Comparison of ENCODE assay signal across 24 mouse cellular contexts in the genomic region with DNA sequence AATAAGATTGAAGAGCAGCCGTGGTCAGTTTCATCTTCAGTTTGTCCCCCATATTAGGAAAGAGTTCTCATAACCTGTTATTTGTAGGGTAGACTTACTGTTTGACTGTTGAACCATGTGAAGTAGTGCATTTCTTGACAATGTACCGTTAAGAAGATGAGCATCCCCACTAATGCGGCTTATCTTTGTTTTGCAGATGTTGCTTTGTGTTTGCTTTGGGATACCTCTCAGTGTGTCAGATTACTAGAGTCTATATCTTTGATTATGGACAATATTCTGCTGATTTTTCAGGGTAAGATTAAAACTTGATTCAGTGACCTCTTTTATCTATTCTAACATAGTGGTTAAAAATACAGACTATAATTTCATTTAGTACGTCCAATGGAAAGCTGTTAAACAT. TPM values are rescaled to one million over a fixed set of nuclear protein-coding genes. Genes with fewer than 3 reads are reported as not detected.
DNase-seq lines count a peak whose midpoint lies in the region; ATAC-seq and TF ChIP-seq lines count a peak whose summit lies in the region.
"Had no signal": no experiment of that assay in that cellular context is flagged by ENCODE, and none has a peak within 500 bp of the region (broad histone marks: within the 10 kb centered on the region; RNA-seq: fewer than 3 reads in every experiment).

No protein-coding gene starts in this region.

- TF ChIP-seq POLR2A in MEL (IDR thresholded peaks at IDR 0.05; ENCODE audit: control insufficient read depth in 1 of 2, insufficient read depth in 1 of 2, low read depth in 1 of 2, low read length in 2 of 2, poor library complexity in 1 of 2), result no peak

- H3K27ac ChIP-seq in MEL (ENCODE audit: control insufficient read depth, low read depth, low read length), result no peak overlapping the region
- no peak overlapping the region for H3K27ac ChIP-seq in liver, embryonic 13.5 days
- H3K27ac ChIP-seq in liver, postnatal 0 days (ENCODE audit: low read depth), result no peak overlapping the region
- no peak overlapping the region for H3K27ac ChIP-seq in midbrain, embryonic 10.5 days (replicated peaks)
- H3K27ac ChIP-seq: forebrain, embryonic 10.5 days; forebrain, embryonic 13.5 days; heart, adult 2 months; hindbrain, embryonic 15.5 days had no signal

- TF ChIP-seq CTCF in MEL (IDR thresholded peaks at IDR 0.05 in 2 of 3, conservative IDR thresholded peaks at IDR 0.05 in 1 of 3; ENCODE audit: control insufficient read depth in 1 of 3, insufficient read depth in 1 of 3, low read depth in 2 of 3, low read length in 3 of 3, poor library complexity in 1 of 3, severe bottlenecking in 1 of 3), result no peak
- no peak for TF ChIP-seq CTCF in liver, postnatal 0 days (IDR thresholded peaks at IDR 0.05; ENCODE audit: low read depth)

- H3K79me2 ChIP-seq in MEL (ENCODE audit: control insufficient read depth, insufficient read depth, low read length, poor library complexity), result no peaks in the 10 kb centered on the region

- WGBS in liver, embryonic 13.5 days (ENCODE audit: insufficient replicate concordance), result 25% methylated on average over 4 of the region's 4 CpGs
- 51% methylated on average over 4 of the region's 4 CpGs for WGBS in liver, postnatal 0 days (ENCODE audit: insufficient replicate concordance)
- WGBS in midbrain, embryonic 10.5 days, result 84% methylated on average over 4 of the region's 4 CpGs

- no peak for TF ChIP-seq RAD21 in MEL (IDR thresholded peaks at IDR 0.05; ENCODE audit: low read depth, low read length)

- H3K27me3 ChIP-seq in MEL (ENCODE audit: control insufficient read depth in 1 of 2, insufficient read depth in 2 of 2, low read length in 2 of 2), result no peaks in the 10 kb centered on the region
- H3K27me3 ChIP-seq in liver, embryonic 13.5 days, result 0 out of 2 replicates have a peak, but pooled peaks cover 5% of the 10 kb centered on the region
- no peaks in the 10 kb centered on the region for H3K27me3 ChIP-seq in liver, postnatal 0 days (ENCODE audit: insufficient read depth, low read length)
- no peaks in the 10 kb centered on the region for H3K27me3 ChIP-seq in midbrain, embryonic 10.5 days (ENCODE audit: low read depth, poor library complexity, severe bottlenecking)
- H3K27me3 ChIP-seq: forebrain, embryonic 13.5 days; heart, embryonic 13.5 days; hindbrain, embryonic 15.5 days had no signal

- H3K4me1 ChIP-seq in MEL (ENCODE audit: control insufficient read depth in 1 of 2, insufficient read depth in 2 of 2, low read length in 2 of 2), result peaks cover 8 to 17% of the 10 kb centered on the region in 2 experiments
- peaks cover 29% of the 10 kb centered on the region for H3K4me1 ChIP-seq in liver, embryonic 13.5 days (replicated peaks)
- H3K4me1 ChIP-seq in liver, postnatal 0 days (ENCODE audit: insufficient read depth), result no peaks in the 10 kb centered on the region; the same call in 1 of the 2 replicates
- peaks cover 31% of the 10 kb centered on the region for H3K4me1 ChIP-seq in midbrain, embryonic 10.5 days

- H3K9me3 ChIP-seq in MEL (replicated peaks; ENCODE audit: insufficient read depth, low read length), result no peaks in the 10 kb centered on the region
- no peaks in the 10 kb centered on the region for H3K9me3 ChIP-seq in liver, embryonic 13.5 days (replicated peaks)
- H3K9me3 ChIP-seq in liver, postnatal 0 days (ENCODE audit: low read length), result no peaks in the 10 kb centered on the region
- no peaks in the 10 kb centered on the region for H3K9me3 ChIP-seq in midbrain, embryonic 10.5 days (replicated peaks)
- H3K9me3 ChIP-seq: forebrain, embryonic 10.5 days; forebrain, embryonic 13.5 days; heart, embryonic 10.5 days; heart, embryonic 13.5 days; hindbrain, embryonic 15.5 days had no signal

- H3K36me3 ChIP-seq in MEL (ENCODE audit: control insufficient read depth in 1 of 2, insufficient read depth in 2 of 2, low read length in 2 of 2), result peaks cover 0 to 10% of the 10 kb centered on the region in 2 experiments; a peak in 2 of 4 replicates
- H3K36me3 ChIP-seq in liver, embryonic 13.5 days, result no peaks in the 10 kb centered on the region
- H3K36me3 ChIP-seq in liver, postnatal 0 days (replicated peaks; ENCODE audit: insufficient read depth, low read length), result no peaks in the 10 kb centered on the region
- H3K36me3 ChIP-seq in midbrain, embryonic 10.5 days, result peaks cover 12% of the 10 kb centered on the region

- H3K9ac ChIP-seq in MEL (ENCODE audit: control insufficient read depth, low read depth, low read length, poor library complexity, severe bottlenecking), result no peak overlapping the region
- H3K9ac ChIP-seq in liver, embryonic 13.5 days, result no peak overlapping the region
- H3K9ac ChIP-seq in liver, postnatal 0 days (replicated peaks), result no peak overlapping the region
- H3K9ac ChIP-seq: forebrain, embryonic 13.5 days; hindbrain, embryonic 15.5 days had no signal

- no peak overlapping the region for H3K4me2 ChIP-seq in liver, embryonic 13.5 days
- H3K4me2 ChIP-seq in liver, postnatal 0 days (ENCODE audit: low read depth, low read length), result no peak overlapping the region
- H3K4me2 ChIP-seq: forebrain, embryonic 13.5 days; heart, embryonic 13.5 days; hindbrain, embryonic 15.5 days had no signal

- ATAC-seq in liver, embryonic 13.5 days (ENCODE audit: low read depth), result peak; percentile 73
- ATAC-seq in liver, postnatal 0 days, result no peak
- ATAC-seq: CD4-positive, CD25-positive, alpha-beta regulatory T cell, adult 4 months; forebrain, embryonic 13.5 days; forebrain, embryonic 16.5 days had no signal

- no peak overlapping the region for H3K4me3 ChIP-seq in MEL (ENCODE audit: control insufficient read depth in 1 of 2, insufficient read depth in 1 of 2, low read depth in 2 of 2, low read length in 2 of 2)
- H3K4me3 ChIP-seq in liver, embryonic 13.5 days (replicated peaks), result no peak overlapping the region
- H3K4me3 ChIP-seq in liver, postnatal 0 days (ENCODE audit: low read depth, low read length), result no peak overlapping the region
- no peak overlapping the region for H3K4me3 ChIP-seq in midbrain, embryonic 10.5 days
- H3K4me3 ChIP-seq: forebrain, embryonic 10.5 days; forebrain, embryonic 13.5 days; heart, adult 2 months; heart, embryonic 10.5 days; heart, embryonic 13.5 days; hindbrain, embryonic 15.5 days had no signal

- DNase-seq in MEL (ENCODE audit: low read depth, low spot score) (peak; percentile 54), MN1 (ENCODE audit: low spot score) (no peak)
- DNase-seq in liver, embryonic 13.5 days, result no peak
- DNase-seq in liver, postnatal 0 days, result no peak
- DNase-seq in embryo, embryonic 11 days, result no peak
- DNase-seq in midbrain, embryonic 10.5 days (ENCODE audit: low spot score), result no peak
- DNase-seq: adrenal gland, adult 2 months; adrenal gland, postnatal 14 days; cerebellum, adult 11-12 months; cerebellum, adult 8-10 months; cerebellum, postnatal 10 days; cerebellum, postnatal 36 days; gastrocnemius, postnatal 10 days; gastrocnemius, postnatal 36 days; heart, adult 2 months; heart, postnatal 14 days; heart, postnatal 4 days had no signal

- peak; percentile 74 to 81 for TF ChIP-seq EP300 in MEL (IDR thresholded peaks at IDR 0.05; ENCODE audit: low read depth in 1 of 2, low read length in 2 of 2)
- peak; percentile 81 for TF ChIP-seq EP300 in liver, postnatal 0 days (IDR thresholded peaks at IDR 0.05; ENCODE audit: low read depth)

TF ChIP-seq in MEL, 35 proteins besides CTCF, POLR2A, EP300 and RAD21 (continues in another document):
- TF ChIP-seq CHD2 (IDR thresholded peaks at IDR 0.05; ENCODE audit: low read length) (no peak), ZNF384 (IDR thresholded peaks at IDR 0.05; ENCODE audit: low read depth, low read length) (no peak), MAZ (IDR thresholded peaks at IDR 0.05; ENCODE audit: low read depth, low read length) (no peak), ZMIZ1 (IDR thresholded peaks at IDR 0.05; ENCODE audit: low read depth, low read length) (no peak), TCF12 (IDR thresholded peaks at IDR 0.05; ENCODE audit: low read depth, low read length) (peak; percentile 86), ZKSCAN1 (IDR thresholded peaks at IDR 0.05; ENCODE audit: low read depth, low read length) (no peak), USF2 (IDR thresholded peaks at IDR 0.05; ENCODE audit: borderline replicate concordance in 1 of 2, insufficient read depth in 1 of 2, low read depth in 1 of 2, low read length in 2 of 2) (no peak), MEF2A (IDR thresholded peaks at IDR 0.05; ENCODE audit: extremely low read depth, insufficient replicate concordance, low read depth, low read length, poor library complexity, severe bottlenecking) (no peak), MAX (IDR thresholded peaks at IDR 0.05; ENCODE audit: low read length) (no peak), GATA1 (IDR thresholded peaks at IDR 0.05; ENCODE audit: low read depth, low read length) (peak; percentile 77), TBP (IDR thresholded peaks at IDR 0.05; ENCODE audit: low read depth, low read length) (no peak), MYB (IDR thresholded peaks at IDR 0.05; ENCODE audit: low read depth, low read length) (peak; percentile 46; the same call in 1 of the 2 replicates), ELF1 (IDR thresholded peaks at IDR 0.05; ENCODE audit: low read depth, low read length) (no peak), CHD1 (IDR thresholded peaks at IDR 0.05; ENCODE audit: low read depth, low read length) (no peak), NRF1 (IDR thresholded peaks at IDR 0.05; ENCODE audit: insufficient read depth, low read depth, low read length, poor library complexity, severe bottlenecking) (no peak), HCFC1 (IDR thresholded peaks at IDR 0.05; ENCODE audit: low read depth, low read length) (no peak), MYC (IDR thresholded peaks at IDR 0.05; ENCODE audit: low read depth, low read length) (no peak), POLR2AphosphoS5 (IDR thresholded peaks at IDR 0.05; ENCODE audit: borderline replicate concordance, low read depth, low read length) (no peak), TAL1 (IDR thresholded peaks at IDR 0.05; ENCODE audit: low read length) (peak; percentile 76), GABPA (IDR thresholded peaks at IDR 0.05; ENCODE audit: low read depth, low read length) (no peak), MAFK (IDR thresholded peaks at IDR 0.05; ENCODE audit: borderline replicate concordance, low read depth, low read length) (no peak), ETS1 (IDR thresholded peaks at IDR 0.05; ENCODE audit: low read depth, low read length) (peak; percentile 44; the same call in 1 of the 2 replicates), MXI1 (IDR thresholded peaks at IDR 0.05; ENCODE audit: low read depth, low read length) (no peak), POLR2AphosphoS2 (IDR thresholded peaks at IDR 0.05; ENCODE audit: low read length) (no peak)

RNA-seq across cellular contexts. Expression of a gene that starts 50.7 kb away (rescaled TPM):
- total RNA-seq in MEL (2012; rRNA removed), result 26.2 and 29.2 TPM in 2 replicates
- 100 to 1,000 TPM in 1 of 2 experiments, 10 to 100 TPM in 1; 29.2 to 124 TPM for polyA plus RNA-seq in MEL (2012; ENCODE audit: insufficient read depth in 1 of 2, insufficient read length in 2 of 2, low read depth in 1 of 2, low replicate concordance in 2 of 2, missing spikeins in 1 of 2)
- 6.3 and 8.6 TPM in 2 replicates for polyA plus RNA-seq in liver, embryonic 13.5 days (2015; fragmentation: Nextera tagmentation; extraction: Ambion mirVana)
- 3.7 and 4.4 TPM in 2 replicates for polyA plus RNA-seq in liver, postnatal 0 days (2015; fragmentation: Nextera tagmentation; extraction: Ambion mirVana)
- polyA plus RNA-seq in midbrain, embryonic 10.5 days (2016; fragmentation: Nextera tagmentation; extraction: Ambion mirVana), result 22.9 and 39.4 TPM in 2 replicates
